Mouse (Mus musculus) midbrain, embryonic 14.5 days (tissue): ENCODE measurements around the gene Tmem91. TPM values are rescaled to one million over a fixed set of nuclear protein-coding genes. Genes with fewer than 3 reads are reported as not detected.

Experiments used
- ATAC-seq: fragments of 200-750 bp; cut with Nextera tagmentation; 2 replicates; pipeline ENCODE4 v1.8.0; 2017; ENCODE audit warnings: moderate number of reproducible peaks, moderate library complexity; ENCODE audit not compliant: low FRiP score, low TSS enrichment
- DNase-seq: peaks from one replicate; pipeline ENCODE4 v3.0.0-alpha.2; 2015
- H3K27ac ChIP-seq: fragments of 300-500 bp; sonication (generic); replicated peaks from 2 replicates; pipeline ENCODE4 v1.5.1; 2014; ENCODE audit warnings: mild to moderate bottlenecking, low read depth, low read length, moderate library complexity
- H3K27me3 ChIP-seq: fragments of 300-500 bp; sonication (generic); 2 replicates; pipeline ENCODE4 v1.6.1; 2014; ENCODE audit warnings: low read length, control low read depth, mixed read lengths; ENCODE audit not compliant: control insufficient read depth, insufficient read depth
- H3K36me3 ChIP-seq: fragments of 300-500 bp; sonication (generic); 2 replicates; pipeline ENCODE4 v1.6.1; 2014; ENCODE audit warnings: low read length, control low read depth; ENCODE audit not compliant: control insufficient read depth, insufficient read depth
- H3K4me1 ChIP-seq: fragments of 300-500 bp; sonication (generic); 2 replicates; pipeline ENCODE4 v1.6.1; 2014; ENCODE audit warnings: mild to moderate bottlenecking, antibody characterized with exemption, low read length, control low read depth; ENCODE audit not compliant: control insufficient read depth, insufficient read depth
- H3K4me2 ChIP-seq: fragments of 300-500 bp; sonication (generic); 2 replicates; pipeline ENCODE4 v1.6.1; 2014; ENCODE audit warnings: mild to moderate bottlenecking, low read length, moderate library complexity
- H3K4me3 ChIP-seq: fragments of 300-500 bp; sonication (generic); replicated peaks from 2 replicates; pipeline ENCODE4 v1.5.1; 2014; ENCODE audit warnings: low read depth, low read length
- H3K9ac ChIP-seq: fragments of 300-500 bp; sonication (generic); replicated peaks from 2 replicates; pipeline ENCODE4 v1.6.1; 2014; ENCODE audit warnings: mild to moderate bottlenecking, low read length, moderate library complexity
- H3K9me3 ChIP-seq: fragments of 300-500 bp; sonication (generic); 2 replicates; pipeline ENCODE4 v1.6.1; 2016; ENCODE audit warnings: low read length, control low read depth, mixed read lengths; ENCODE audit not compliant: control insufficient read depth
- WGBS: fragments of 180-500 bp; shearing (Covaris S2); extraction: QIAGEN DNeasy Blood & Tissue Kit; methylation state at CpG from one replicate; pipeline ENCODE4 v1.1.7; 2014; 5-methylcytosine and 5-hydroxymethylcytosine counted together
- polyA plus RNA-seq: library from polyadenylated mRNA; unstranded; fragments of >200 nt; fragmentation: Nextera tagmentation; extraction: Ambion mirVana; gene quantifications from 2 replicates; pipeline ENCODE4 v1.2.1, GENCODE M21; 2014

Gene Tmem91
- polyA plus RNA-seq, 1 experiment from 2014 or later = 32.8 TPM

GRCm38 (mm10) chr7:25680514-25681258 is 5.7 kb upstream of the Tmem91 start, which contains the start of gene B9d2:
TSS of gene B9d2 (plus strand) at chr7:25680780.
- Histone ChIP-seq H3K36me3 (no peaks in the 10 kb centered on the region), H3K4me1 (peaks cover 10% of the 10 kb centered on the region), H3K9me3 (no peaks in the 10 kb centered on the region), H3K9ac (peak within 1 kb of the TSS; percentile 66), H3K4me2 (peak within 1 kb of the TSS; percentile 58), H3K27me3 (peaks cover 2% of the 10 kb centered on the region; the same call in 1 of the 2 replicates), H3K4me3 (peak within 1 kb of the TSS; percentile 63), H3K27ac (peak within 1 kb of the TSS; percentile 96)
- WGBS = under 1% methylated on average over 46 of the region's 46 CpGs
- ATAC-seq (peak; percentile 95), DNase-seq (peak; percentile 97)

- Histone ChIP-seq H3K4me2 (peak overlapping the region; percentile 58), H3K9ac (peak overlapping the region; percentile 66; the same call in 1 of the 2 replicates), H3K36me3 (no peaks in the 10 kb centered on the region), H3K4me3 (peak overlapping the region; percentile 63; the same call in 1 of the 2 replicates), H3K9me3 (no peaks in the 10 kb centered on the region), H3K4me1 (peaks cover 11% of the 10 kb centered on the region), H3K27me3 (peaks cover 8% of the 10 kb centered on the region; the same call in 1 of the 2 replicates), H3K27ac (peak overlapping the region; percentile 96)
- DNase-seq = no peak
- 10% methylated on average over 6 of the region's 6 CpGs for WGBS
- ATAC-seq = no peak
These were observed 5.0 kb upstream of the Tmem91 start for GRCm38 (mm10) chr7:25679971-25680370.

GRCm38 (mm10) chr7:25677013-25677412 is 2.0 kb upstream of the Tmem91 start:
- 89% methylated on average over 7 of the region's 7 CpGs for WGBS
- no peak for DNase-seq
- H3K36me3 ChIP-seq = no peaks in the 10 kb centered on the region
- peak overlapping the region; percentile 52 for H3K27ac ChIP-seq
- ATAC-seq = no peak
- no peak overlapping the region for H3K4me2 ChIP-seq
- H3K9ac ChIP-seq = no peak overlapping the region
- H3K4me3 ChIP-seq = no peak overlapping the region
- peaks cover 17% of the 10 kb centered on the region for H3K4me1 ChIP-seq
- peaks cover 25% of the 10 kb centered on the region for H3K27me3 ChIP-seq
- H3K9me3 ChIP-seq = no peaks in the 10 kb centered on the region

GRCm38 (mm10) chr7:25676085-25676781 is 1.3 kb upstream of the Tmem91 start:
- Histone ChIP-seq H3K4me3 (no peak overlapping the region), H3K36me3 (no peaks in the 10 kb centered on the region), H3K27ac (peak overlapping the region; percentile 52), H3K27me3 (peaks cover 25% of the 10 kb centered on the region), H3K4me2 (0 out of 2 replicates have a peak overlapping the region, but pooled peaks have one; percentile 6), H3K9me3 (no peaks in the 10 kb centered on the region), H3K9ac (no peak overlapping the region), H3K4me1 (peaks cover 13% of the 10 kb centered on the region)
- DNase-seq (peak; percentile 86), ATAC-seq (peak; percentile 31; the same call in 1 of the 2 replicates)
- WGBS = 60% methylated on average over 15 of the region's 15 CpGs

- Histone ChIP-seq H3K27me3 (peaks cover 25% of the 10 kb centered on the region), H3K4me2 (peak overlapping the region; percentile 61), H3K4me3 (peak overlapping the region; percentile 43), H3K9me3 (no peaks in the 10 kb centered on the region), H3K9ac (no peak overlapping the region), H3K4me1 (peaks cover 12% of the 10 kb centered on the region; the same call in 1 of the 2 replicates), H3K36me3 (no peaks in the 10 kb centered on the region), H3K27ac (no peak overlapping the region)
- DNase-seq = no peak
- WGBS = 44% methylated on average over 6 of the region's 6 CpGs
- ATAC-seq = no peak
These were observed 439 bp upstream of the Tmem91 start for GRCm38 (mm10) chr7:25675405-25675804.

- H3K36me3 ChIP-seq = no peaks in the 10 kb centered on the region
- WGBS = 31% methylated on average over 9 of the region's 9 CpGs
- peak overlapping the region; percentile 61 for H3K4me2 ChIP-seq
- ATAC-seq (no peak), DNase-seq (peak; percentile 26)
- no peaks in the 10 kb centered on the region for H3K9me3 ChIP-seq
- H3K4me1 ChIP-seq = 0 out of 2 replicates have a peak, but pooled peaks cover 7% of the 10 kb centered on the region
- H3K27me3 ChIP-seq = peaks cover 25% of the 10 kb centered on the region
- no peak overlapping the region for H3K27ac ChIP-seq
- peak overlapping the region; percentile 43 for H3K4me3 ChIP-seq
- H3K9ac ChIP-seq = 0 out of 2 replicates have a peak overlapping the region, but pooled peaks have one; percentile 57
These were observed 669 bp downstream of the Tmem91 start for GRCm38 (mm10) chr7:25674297-25674696.

GRCm38 (mm10) chr7:25672442-25672841 is 2.5 kb downstream of the Tmem91 start:
- H3K9ac ChIP-seq = no peak overlapping the region
- peaks cover 25% of the 10 kb centered on the region for H3K27me3 ChIP-seq
- WGBS = 49% methylated on average over 4 of the region's 4 CpGs
- H3K4me2 ChIP-seq = no peak overlapping the region
- H3K9me3 ChIP-seq = no peaks in the 10 kb centered on the region
- no peak overlapping the region for H3K4me3 ChIP-seq
- H3K36me3 ChIP-seq = peaks cover 14% of the 10 kb centered on the region
- no peak overlapping the region for H3K27ac ChIP-seq
- ATAC-seq (no peak), DNase-seq (no peak)
- 0 out of 2 replicates have a peak, but pooled peaks cover 7% of the 10 kb centered on the region for H3K4me1 ChIP-seq

GRCm38 (mm10) chr7:25671686-25672085 is 3.3 kb downstream of the Tmem91 start:
- Histone ChIP-seq H3K9ac (no peak overlapping the region), H3K4me3 (no peak overlapping the region), H3K36me3 (peaks cover 14% of the 10 kb centered on the region), H3K27me3 (peaks cover 25% of the 10 kb centered on the region), H3K27ac (no peak overlapping the region), H3K4me2 (no peak overlapping the region), H3K9me3 (no peaks in the 10 kb centered on the region), H3K4me1 (0 out of 2 replicates have a peak, but pooled peaks cover 7% of the 10 kb centered on the region)
- WGBS = 80% methylated on average over 2 of the region's 2 CpGs
- ATAC-seq = no peak
- no peak for DNase-seq
